In the genomic region with DNA sequence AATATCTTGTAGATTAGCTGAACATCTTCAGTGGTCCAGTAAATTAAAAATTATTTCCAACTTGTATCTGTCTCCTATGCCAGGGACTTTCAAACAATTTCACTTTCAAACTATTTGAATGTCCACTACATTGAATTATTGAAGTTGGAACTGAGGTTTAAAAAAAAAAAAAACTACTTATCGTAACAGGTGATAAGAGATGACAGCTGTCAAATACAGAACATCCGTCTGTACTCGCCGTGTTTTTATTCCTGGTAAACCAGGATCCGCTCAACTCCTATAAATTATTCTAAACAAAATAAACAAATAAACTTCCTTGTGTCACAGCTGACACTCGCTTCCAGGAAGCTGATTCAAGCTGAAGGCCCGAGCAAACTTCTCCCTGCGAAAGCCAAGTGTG, we compare ENCODE assay signal across 8 mouse cellular contexts. TPM values are rescaled to one million over a fixed set of nuclear protein-coding genes. Genes with fewer than 3 reads are reported as not detected.
DNase-seq lines count a peak whose midpoint lies in the region; ATAC-seq and TF ChIP-seq lines count a peak whose summit lies in the region.

No protein-coding gene starts in this region.

- TF ChIP-seq POLR2A in heart, adult 2 months (IDR thresholded peaks at IDR 0.05; ENCODE audit: insufficient read depth, low read depth, low read length) = no peak
- no peak for TF ChIP-seq POLR2A in thymus, adult 2 months (IDR thresholded peaks at IDR 0.05; ENCODE audit: control insufficient read depth, extremely low read depth, insufficient read depth, low read length, poor library complexity)

- H3K9me3 ChIP-seq in liver, embryonic 12.5 days (replicated peaks) = no peaks in the 10 kb centered on the region

- peak overlapping the region; percentile 91 for H3K9ac ChIP-seq in heart, adult 2 months (ENCODE audit: low read depth, low read length)
- H3K9ac ChIP-seq in liver, embryonic 12.5 days = peak overlapping the region; percentile 86

- peak overlapping the region; percentile 67 for H3K27ac ChIP-seq in heart, adult 2 months
- H3K27ac ChIP-seq in thymus, adult 2 months (ENCODE audit: control insufficient read depth, insufficient read depth, low read length) = peak overlapping the region; percentile 13; the same call in 1 of the 2 replicates
- H3K27ac ChIP-seq in liver, embryonic 12.5 days = peak overlapping the region; percentile 87

- WGBS in heart, adult 2 months = 2% methylated on average over 8 of the region's 8 CpGs
- WGBS in thymus, adult 2 months = 2% methylated on average over 8 of the region's 8 CpGs
- 1% methylated on average over 8 of the region's 8 CpGs for WGBS in liver, embryonic 12.5 days (ENCODE audit: insufficient replicate concordance)

- peak overlapping the region; percentile 86 for H3K4me3 ChIP-seq in heart, adult 2 months
- peak overlapping the region; percentile 97 for H3K4me3 ChIP-seq in thymus, adult 2 months (ENCODE audit: control insufficient read depth, insufficient read depth, low read length)
- peak overlapping the region; percentile 95 for H3K4me3 ChIP-seq in liver, embryonic 12.5 days

- H3K4me1 ChIP-seq in heart, adult 2 months (ENCODE audit: control insufficient read depth, insufficient read depth, low read length) = peaks cover 1% of the 10 kb centered on the region; the same call in 1 of the 2 replicates
- H3K4me1 ChIP-seq in thymus, adult 2 months (replicated peaks; ENCODE audit: control insufficient read depth, insufficient read depth, low read length) = peaks cover 2% of the 10 kb centered on the region; the same call in 1 of the 2 replicates
- H3K4me1 ChIP-seq in liver, embryonic 12.5 days = peaks cover 29% of the 10 kb centered on the region

- intact Hi-C loops in heart, adult 2 months (cut with DNase I) = loop anchor here (1.0 to 10.0 kb wide), 3 partner anchors 57 to 363 kb away; a partner anchor contains a TSS
- intact Hi-C loops in heart, postnatal 36 days (cut with DNase I) = loop anchor here (1.0 kb wide), 1 partner anchor 57 kb away; a partner anchor contains a TSS

- TF ChIP-seq EP300 in heart, adult 2 months (IDR thresholded peaks at IDR 0.05; ENCODE audit: insufficient read depth, low read depth, low read length) = no peak

- peaks cover 1% of the 10 kb centered on the region; the same call in 1 of the 2 replicates for H3K79me2 ChIP-seq in heart, adult 2 months (replicated peaks; ENCODE audit: control insufficient read depth, insufficient read depth, low read length)

- no peak for TF ChIP-seq CTCF in heart, adult 2 months (IDR thresholded peaks at IDR 0.05)
- TF ChIP-seq CTCF in thymus, adult 2 months (IDR thresholded peaks at IDR 0.05; ENCODE audit: borderline replicate concordance, control insufficient read depth, extremely low read depth, insufficient read depth, low read length, poor library complexity) = no peak

- peak overlapping the region; percentile 89 for H3K4me2 ChIP-seq in liver, embryonic 12.5 days

- no peak for ATAC-seq in liver, embryonic 12.5 days

- no peaks in the 10 kb centered on the region for H3K27me3 ChIP-seq in heart, adult 2 months (ENCODE audit: control insufficient read depth, insufficient read depth, low read length)
- H3K27me3 ChIP-seq in thymus, adult 2 months (ENCODE audit: control insufficient read depth, insufficient read depth, low read length) = no peaks in the 10 kb centered on the region
- H3K27me3 ChIP-seq in liver, embryonic 12.5 days (replicated peaks) = no peaks in the 10 kb centered on the region

- H3K36me3 ChIP-seq in heart, adult 2 months (ENCODE audit: control insufficient read depth, insufficient read depth, low read length) = no peaks in the 10 kb centered on the region
- no peaks in the 10 kb centered on the region for H3K36me3 ChIP-seq in thymus, adult 2 months (ENCODE audit: control insufficient read depth, insufficient read depth, low read length)
- peaks cover 29% of the 10 kb centered on the region for H3K36me3 ChIP-seq in liver, embryonic 12.5 days

- no peak for DNase-seq in heart, adult 2 months
- no peak for DNase-seq in heart, postnatal 36 days
- no peak for DNase-seq in thymus, adult 2 months
- DNase-seq in thymus, postnatal 4 days = no peak
- no peak for DNase-seq in embryo, embryonic 9.5 days (ENCODE audit: extremely low spot score)
- DNase-seq in gastrocnemius, adult 18-20 months (ENCODE audit: low spot score) = no peak
- no peak for DNase-seq in left cerebral cortex, adult 18-20 months (ENCODE audit: low spot score in 2 of 2)

RNA-seq across cellular contexts. Expression of a gene that starts 0.7 kb away (rescaled TPM):
- 10 to 100 TPM; 31.9 to 38.2 TPM for total RNA-seq in heart, adult 2 months (2021)
- 8.4 and 11.5 TPM in 2 replicates for polyA plus RNA-seq in heart, adult 2 months (2012; rRNA removed)
- total RNA-seq in heart, postnatal 36 days (2021) = 10 to 100 TPM; 31.1 to 42.5 TPM
- 20.0 and 27.9 TPM in 2 replicates for polyA plus RNA-seq in thymus, adult 2 months (2012; rRNA removed)
- 58.1 and 59.3 TPM in 2 replicates for polyA plus RNA-seq in liver, embryonic 12.5 days (2016; fragmentation: Nextera tagmentation; extraction: Ambion mirVana)
- total RNA-seq in gastrocnemius, adult 18-20 months (2021) = 10 to 100 TPM; 29.6 to 30.1 TPM
- 10 to 100 TPM; 24.5 to 32.0 TPM for total RNA-seq in left cerebral cortex, adult 18-20 months (2021)

RNA-seq across cellular contexts. Expression of a gene that starts 13.3 kb away (rescaled TPM):
- under 1 TPM; 0.08 to 0.34 TPM for total RNA-seq in heart, adult 2 months (2021)
- 0.91 and 1.1 TPM in 2 replicates for polyA plus RNA-seq in heart, adult 2 months (2012; rRNA removed)
- total RNA-seq in heart, postnatal 36 days (2021) = under 1 TPM; 0.14 to 0.36 TPM
- 1.1 and 1.6 TPM in 2 replicates for polyA plus RNA-seq in thymus, adult 2 months (2012; rRNA removed)
- 9.9 and 10.0 TPM in 2 replicates for polyA plus RNA-seq in liver, embryonic 12.5 days (2016; fragmentation: Nextera tagmentation; extraction: Ambion mirVana)
- under 1 TPM; 0.18 to 0.26 TPM for total RNA-seq in gastrocnemius, adult 18-20 months (2021)
- under 1 TPM; 0.40 to 0.42 TPM for total RNA-seq in left cerebral cortex, adult 18-20 months (2021)

RNA-seq across cellular contexts. Expression of a gene that starts 56.5 kb away (rescaled TPM):
- 100 to 1,000 TPM; 592 to 715 TPM for total RNA-seq in heart, adult 2 months (2021)
- 190 and 325 TPM in 2 replicates for polyA plus RNA-seq in heart, adult 2 months (2012; rRNA removed)
- total RNA-seq in heart, postnatal 36 days (2021) = 100 to 1,000 TPM; 645 to 671 TPM
- 342 and 364 TPM in 2 replicates for polyA plus RNA-seq in thymus, adult 2 months (2012; rRNA removed)
- polyA plus RNA-seq in liver, embryonic 12.5 days (2016; fragmentation: Nextera tagmentation; extraction: Ambion mirVana) = 867 and 884 TPM in 2 replicates
- 100 to 1,000 TPM; 558 to 781 TPM for total RNA-seq in gastrocnemius, adult 18-20 months (2021)
- 100 to 1,000 TPM; 812 to 869 TPM for total RNA-seq in left cerebral cortex, adult 18-20 months (2021)

RNA-seq across cellular contexts. Expression of a gene that starts 56.5 kb away (rescaled TPM):
- 10 to 100 TPM; 45.7 to 54.1 TPM for total RNA-seq in heart, adult 2 months (2021)
- polyA plus RNA-seq in heart, adult 2 months (2012; rRNA removed) = 21.3 and 32.5 TPM in 2 replicates
- 10 to 100 TPM; 54.8 to 55.8 TPM for total RNA-seq in heart, postnatal 36 days (2021)
- polyA plus RNA-seq in thymus, adult 2 months (2012; rRNA removed) = 14.7 and 17.3 TPM in 2 replicates
- 51.7 and 54.8 TPM in 2 replicates for polyA plus RNA-seq in liver, embryonic 12.5 days (2016; fragmentation: Nextera tagmentation; extraction: Ambion mirVana)
- total RNA-seq in gastrocnemius, adult 18-20 months (2021) = 10 to 100 TPM; 44.5 to 51.0 TPM
- 10 to 100 TPM; 32.4 to 34.3 TPM for total RNA-seq in left cerebral cortex, adult 18-20 months (2021)

Comparison
In these comparisons a context has a peak if more than half of its experiments do, and no peak if none do; other contexts are left out.
1. H3K27ac ChIP-seq: peak in every context shown above with its lines; median percentile 87 in liver, embryonic 12.5 days; 67 in heart, adult 2 months; 13 in thymus, adult 2 months.